Mouse (Mus musculus) liver, embryonic 13.5 days (tissue): ENCODE data around the gene Rps26. TPM values are rescaled to one million over a fixed set of nuclear protein-coding genes. Genes with fewer than 3 reads are reported as not detected.

Source experiments
- ATAC-seq: fragments of 200-750 bp; cut with Nextera tagmentation; 2 replicates; pipeline ENCODE4 v1.8.0; 2017; ENCODE audit warnings: low read depth, mild to moderate bottlenecking, moderate number of reproducible peaks, moderate library complexity
- DNase-seq: peaks from one replicate; pipeline ENCODE4 v3.0.0; 2022
- H3K27ac ChIP-seq: fragments of 300-500 bp; sonication (generic); 2 replicates; pipeline ENCODE4 v1.5.1; 2015; ENCODE audit warnings: moderate library complexity, mild to moderate bottlenecking, inconsistent platforms
- H3K27me3 ChIP-seq: fragments of 300-500 bp; sonication (generic); 2 replicates; pipeline ENCODE4 v1.6.1; 2015; ENCODE audit warnings: mild to moderate bottlenecking, inconsistent platforms
- H3K36me3 ChIP-seq: fragments of 300-500 bp; sonication (generic); 2 replicates; pipeline ENCODE4 v1.6.1; 2015; ENCODE audit warnings: mild to moderate bottlenecking, inconsistent platforms
- H3K4me1 ChIP-seq: fragments of 300-500 bp; sonication (generic); replicated peaks from 2 replicates; pipeline ENCODE4 v1.6.1; 2015; ENCODE audit warnings: inconsistent platforms
- H3K4me2 ChIP-seq: fragments of 300-500 bp; sonication (generic); 2 replicates; pipeline ENCODE4 v1.6.1; 2015; ENCODE audit warnings: inconsistent platforms, mild to moderate bottlenecking, moderate library complexity
- H3K4me3 ChIP-seq: fragments of 300-500 bp; sonication (generic); replicated peaks from 2 replicates; pipeline ENCODE4 v1.5.1; 2015; ENCODE audit warnings: mild to moderate bottlenecking, inconsistent platforms
- H3K9ac ChIP-seq: fragments of 300-500 bp; sonication (generic); 2 replicates; pipeline ENCODE4 v1.6.1; 2015; ENCODE audit warnings: mild to moderate bottlenecking, inconsistent platforms
- H3K9me3 ChIP-seq: fragments of 300-500 bp; sonication (generic); replicated peaks from 2 replicates; pipeline ENCODE4 v1.6.1; 2016; ENCODE audit warnings: inconsistent platforms
- WGBS: fragments of 180-500 bp; shearing (Covaris S2); methylation state at CpG from one replicate; pipeline ENCODE4 v1.1.7; 2015; ENCODE audit not compliant: insufficient replicate concordance; 5-methylcytosine and 5-hydroxymethylcytosine counted together
- microRNA-seq: library from miRNA; unstranded; fragments of <30 nt; microRNA quantifications from one replicate; pipeline ENCODE4, GENCODE M21; 2016
- polyA plus RNA-seq: library from polyadenylated mRNA; unstranded; fragments of >200 nt; fragmentation: Nextera tagmentation; extraction: Ambion mirVana; gene quantifications from 2 replicates; pipeline ENCODE4 v1.2.1, GENCODE M21; 2015

Gene Rps26
- polyA plus RNA-seq, 1 experiment from 2014 or later, result 551 TPM

DNA sequence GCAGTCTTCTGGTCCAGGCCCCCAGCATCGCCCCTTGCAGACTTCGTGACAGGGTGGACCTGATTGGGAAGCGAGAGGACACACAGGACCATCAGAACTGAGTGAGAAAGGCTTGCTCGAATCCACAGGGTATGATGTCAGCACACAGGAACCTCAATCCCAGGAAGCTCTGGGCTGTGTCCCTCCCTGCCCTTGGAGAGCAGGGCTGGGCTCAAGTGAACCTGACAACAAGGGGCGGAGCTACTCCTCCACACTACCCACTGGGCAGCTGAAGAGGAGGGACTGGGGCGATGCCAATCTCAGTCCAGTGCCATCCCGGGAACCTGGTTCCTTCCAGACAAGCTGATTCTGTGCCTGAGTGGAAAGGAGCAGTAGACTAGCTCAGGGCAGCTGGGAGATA lies 42.9 kb downstream of the Rps26 start:
- 32% methylated on average over 7 of the region's 7 CpGs for WGBS
- DNase-seq, result no peak
- peaks cover 70% of the 10 kb centered on the region for H3K27me3 ChIP-seq
- H3K4me2 ChIP-seq, result no peak overlapping the region
- peaks cover 13% of the 10 kb centered on the region for H3K4me1 ChIP-seq
- H3K36me3 ChIP-seq, result 0 out of 2 replicates have a peak, but pooled peaks cover 2% of the 10 kb centered on the region
- H3K9ac ChIP-seq, result no peak overlapping the region
- no peaks in the 10 kb centered on the region for H3K9me3 ChIP-seq
- ATAC-seq, result no peak
- H3K27ac ChIP-seq, result no peak overlapping the region
- no peak overlapping the region for H3K4me3 ChIP-seq

DNA sequence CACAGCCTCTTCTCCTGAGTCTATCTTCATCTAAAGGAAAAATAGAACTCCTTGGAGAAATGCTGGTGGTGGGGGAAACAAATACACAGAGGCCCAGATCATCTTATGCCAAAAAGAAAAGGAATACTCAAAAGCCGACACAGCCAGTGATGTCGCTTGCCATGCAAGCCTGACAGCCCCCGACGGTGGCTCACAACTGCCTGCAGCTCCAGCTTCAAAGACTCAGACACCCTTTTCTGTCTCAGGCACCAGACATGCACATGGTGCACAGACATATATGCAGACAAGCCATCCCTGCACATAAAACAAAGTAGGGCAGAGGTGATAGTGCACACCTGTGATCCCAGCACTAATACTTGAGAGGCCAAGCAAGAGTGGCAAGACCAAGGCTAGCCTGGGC lies 46.8 kb downstream of the Rps26 start:
- ATAC-seq (no peak), DNase-seq (no peak)
- Histone ChIP-seq H3K4me2 (no peak overlapping the region), H3K27ac (no peak overlapping the region), H3K9ac (no peak overlapping the region), H3K4me3 (no peak overlapping the region), H3K36me3 (0 out of 2 replicates have a peak, but pooled peaks cover 2% of the 10 kb centered on the region), H3K27me3 (peaks cover 31% of the 10 kb centered on the region), H3K4me1 (peaks cover 7% of the 10 kb centered on the region; the same call in 1 of the 2 replicates), H3K9me3 (no peaks in the 10 kb centered on the region)
- 78% methylated on average over 4 of the region's 4 CpGs for WGBS

DNA sequence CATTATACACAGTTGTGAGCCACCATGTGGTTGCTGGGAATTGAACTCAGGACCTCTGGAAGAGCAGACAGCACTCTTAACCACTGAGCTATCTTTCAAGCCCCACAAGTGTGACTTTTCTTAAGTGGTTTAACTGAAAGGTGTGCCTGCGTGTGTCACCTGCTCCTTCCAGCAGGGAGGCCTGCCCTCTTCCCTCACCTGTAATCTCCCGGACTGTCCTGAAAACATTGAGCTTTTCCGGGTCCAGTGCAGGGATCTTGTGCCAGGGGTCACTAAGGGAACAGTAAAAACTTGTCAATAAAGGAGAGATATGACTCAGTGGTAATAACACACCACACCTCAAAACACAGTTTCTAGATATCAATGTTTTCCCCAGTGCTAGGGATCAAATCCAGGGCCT lies 47.2 kb downstream of the Rps26 start:
- Histone ChIP-seq H3K27ac (no peak overlapping the region), H3K4me3 (no peak overlapping the region), H3K4me2 (no peak overlapping the region), H3K9me3 (no peaks in the 10 kb centered on the region), H3K36me3 (0 out of 2 replicates have a peak, but pooled peaks cover 2% of the 10 kb centered on the region), H3K27me3 (peaks cover 26% of the 10 kb centered on the region), H3K4me1 (peaks cover 7% of the 10 kb centered on the region; the same call in 1 of the 2 replicates), H3K9ac (no peak overlapping the region)
- 65% methylated on average over 3 of the region's 3 CpGs for WGBS
- no peak for DNase-seq
- ATAC-seq, result no peak

DNA sequence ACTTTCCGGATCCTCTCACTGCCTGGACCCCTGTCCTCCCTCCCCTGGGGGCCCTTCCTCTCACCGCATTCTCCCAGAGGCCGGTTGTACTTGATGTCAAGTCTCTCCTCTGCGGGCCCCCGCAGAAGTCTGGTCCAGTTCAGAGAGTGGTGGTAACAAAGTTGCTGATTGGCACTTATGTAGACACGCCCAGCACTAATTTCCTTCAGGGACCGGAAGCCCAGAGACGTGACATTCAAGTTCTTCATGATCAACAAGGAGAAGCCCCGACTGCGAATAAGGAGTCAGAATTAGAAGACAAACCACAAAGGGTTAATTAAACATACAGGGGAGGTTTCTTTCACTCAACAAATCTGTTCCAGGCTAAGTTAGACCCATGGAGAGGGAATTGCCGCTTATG lies 48.2 kb downstream of the Rps26 start:
- H3K4me1 ChIP-seq, result peaks cover 7% of the 10 kb centered on the region; the same call in 1 of the 2 replicates
- no peak overlapping the region for H3K4me2 ChIP-seq
- H3K9ac ChIP-seq, result no peak overlapping the region
- no peak for DNase-seq
- peaks cover 17% of the 10 kb centered on the region for H3K27me3 ChIP-seq
- H3K4me3 ChIP-seq, result no peak overlapping the region
- 0 out of 2 replicates have a peak, but pooled peaks cover 2% of the 10 kb centered on the region for H3K36me3 ChIP-seq
- ATAC-seq, result no peak
- no peaks in the 10 kb centered on the region for H3K9me3 ChIP-seq
- no peak overlapping the region for H3K27ac ChIP-seq
- 53% methylated on average over 11 of the region's 11 CpGs for WGBS

DNA sequence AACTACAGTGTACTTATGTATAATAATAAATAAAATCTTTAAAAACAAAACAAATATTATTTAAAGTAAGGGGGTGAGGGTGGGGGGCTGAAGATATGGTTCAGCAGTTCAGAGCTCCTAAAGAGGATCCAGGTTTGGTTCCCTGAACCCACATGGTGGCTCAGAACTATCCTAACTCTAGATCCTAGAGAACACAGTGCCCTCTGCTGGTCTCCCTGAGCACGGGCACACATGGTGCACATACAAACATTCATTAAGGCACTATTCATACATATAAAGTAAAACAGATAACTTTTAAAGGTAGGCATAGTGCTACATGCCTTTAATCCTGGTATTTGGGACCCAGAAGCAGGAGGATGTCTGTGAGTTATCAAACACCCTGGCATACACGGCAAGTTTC lies 51.5 kb downstream of the Rps26 start:
- Histone ChIP-seq H3K4me1 (peaks cover 7% of the 10 kb centered on the region; the same call in 1 of the 2 replicates), H3K4me3 (no peak overlapping the region), H3K36me3 (no peaks in the 10 kb centered on the region), H3K9ac (no peak overlapping the region), H3K27me3 (peaks cover 18% of the 10 kb centered on the region), H3K27ac (no peak overlapping the region), H3K9me3 (no peaks in the 10 kb centered on the region), H3K4me2 (no peak overlapping the region)
- no peak for ATAC-seq
- no peak for DNase-seq
- 67% methylated on average over 2 of the region's 2 CpGs for WGBS

Small RNAs within 50 kb of the gene (microRNA-seq; reads per million reads assigned to microRNA genes)
- 0.88 reads per million for gene Mir6917

Other genes starting within 250 kb of the Rps26 start
- 5.0 and 5.1 TPM in 2 replicates for gene Ankrd52, start 249.6 kb downstream of the Rps26 start, polyA plus RNA-seq
- gene Slc39a5, start 225.5 kb downstream of the Rps26 start, polyA plus RNA-seq, result 30.5 and 32.8 TPM in 2 replicates
- 57.3 and 64.4 TPM in 2 replicates for gene Nabp2, start 215.3 kb downstream of the Rps26 start, polyA plus RNA-seq
- 9.0 and 10.7 TPM in 2 replicates for gene Rnf41, start 215.1 kb downstream of the Rps26 start, polyA plus RNA-seq
- gene Smarcc2, start 167.5 kb downstream of the Rps26 start, polyA plus RNA-seq, result 18.5 and 30.1 TPM in 2 replicates
- 498 and 524 TPM in 2 replicates for gene Myl6, start 132.6 kb downstream of the Rps26 start, polyA plus RNA-seq
- 1.2 and 1.3 TPM in 2 replicates for gene Myl6b, start 128.1 kb downstream of the Rps26 start, polyA plus RNA-seq
- gene Esyt1, start 100.9 kb downstream of the Rps26 start, polyA plus RNA-seq, result 9.9 and 10.6 TPM in 2 replicates
- 6.2 and 7.1 TPM in 2 replicates for gene Zc3h10, start 79.0 kb downstream of the Rps26 start, polyA plus RNA-seq
- 2,776 and 3,150 TPM in 2 replicates for gene Rpl41, start 77.4 kb downstream of the Rps26 start, polyA plus RNA-seq
- 207 and 228 TPM in 2 replicates for gene Pa2g4, start 60.8 kb downstream of the Rps26 start, polyA plus RNA-seq
- 1.2 and 1.9 TPM in 2 replicates for gene Erbb3, start 37.1 kb downstream of the Rps26 start, polyA plus RNA-seq
- 0.12 and 0.21 TPM in 2 replicates for gene Ikzf4, start 19.2 kb upstream of the Rps26 start, polyA plus RNA-seq
- 10.7 and 13.9 TPM in 2 replicates for gene Suox, start 47.3 kb upstream of the Rps26 start, polyA plus RNA-seq
- 24.5 and 31.4 TPM in 2 replicates for gene Rab5b, start 69.5 kb upstream of the Rps26 start, polyA plus RNA-seq
- 0.30 and 0.52 TPM in 2 replicates for gene Pmel, start 77.4 kb upstream of the Rps26 start, polyA plus RNA-seq
- 61.1 and 71.9 TPM in 2 replicates for gene Cdk2, start 78.3 kb upstream of the Rps26 start, polyA plus RNA-seq
- 1.8 and 2.6 TPM in 2 replicates for gene Dgka, start 118.1 kb upstream of the Rps26 start, polyA plus RNA-seq
- gene Pym1, start 121.1 kb upstream of the Rps26 start, polyA plus RNA-seq, result 20.4 and 20.8 TPM in 2 replicates
- gene Mmp19, start 164.2 kb upstream of the Rps26 start, polyA plus RNA-seq, result 6.9 and 8.3 TPM in 2 replicates
- gene Dnajc14, start 177.3 kb upstream of the Rps26 start, polyA plus RNA-seq, result 20.4 and 23.6 TPM in 2 replicates
- 2.4 and 3.2 TPM in 2 replicates for gene Tmem198b, start 177.6 kb upstream of the Rps26 start, polyA plus RNA-seq
- gene Sarnp, start 190.6 kb upstream of the Rps26 start, polyA plus RNA-seq, result 147 and 176 TPM in 2 replicates
- gene Ormdl2, start 194.9 kb upstream of the Rps26 start, polyA plus RNA-seq, result 90.2 and 91.0 TPM in 2 replicates